Mouse (Mus musculus): Measurements from ENCODE around the gene Trem2.

GRCm38 (mm10) chr17:48346834-48347233 lies 633 bp downstream of the Trem2 start:
- TF ChIP-seq CTCF (conservative IDR thresholded peaks at IDR 0.05 in 1 of 2, IDR thresholded peaks at IDR 0.05 in 1 of 2; ENCODE audit: low read depth in 2 of 2, low read length in 2 of 2) (no peak), ZNF384 (IDR thresholded peaks at IDR 0.05; ENCODE audit: low read depth, low read length) (no peak), HCFC1 (IDR thresholded peaks at IDR 0.05; ENCODE audit: low read depth, low read length) (no peak), POLR2A (IDR thresholded peaks at IDR 0.05; ENCODE audit: low read depth, low read length) (no peak)

Data from CH12.LX (cell line).